Mouse (Mus musculus) forebrain, embryonic 10.5 days (tissue): Measurements from ENCODE around the gene Pax6. TPM values are rescaled to one million over a fixed set of nuclear protein-coding genes. Genes with fewer than 3 reads are reported as not detected.

Experiments used
- DNase-seq: peaks from one replicate; pipeline ENCODE4 v3.0.0-alpha.2; 2017; ENCODE audit warnings: low spot score; ENCODE audit errors: extremely low spot score
- H3K27ac ChIP-seq: fragments of 300-500 bp; sonication (generic); 2 replicates; pipeline ENCODE4 v1.5.1; 2016; ENCODE audit warnings: mild to moderate bottlenecking
- H3K27me3 ChIP-seq: fragments of 300-500 bp; sonication (generic); 2 replicates; pipeline ENCODE4 v1.6.1; 2016; ENCODE audit warnings: mild to moderate bottlenecking; ENCODE audit not compliant: poor library complexity, severe bottlenecking
- H3K36me3 ChIP-seq: fragments of 300-500 bp; sonication (generic); replicated peaks from 2 replicates; pipeline ENCODE4 v1.6.1; 2016; ENCODE audit warnings: mild to moderate bottlenecking, moderate library complexity
- H3K4me1 ChIP-seq: fragments of 300-500 bp; sonication (generic); 2 replicates; pipeline ENCODE4 v1.6.1; 2016
- H3K4me3 ChIP-seq: fragments of 300-500 bp; sonication (generic); 2 replicates; pipeline ENCODE4 v1.5.1; 2016; ENCODE audit warnings: mild to moderate bottlenecking, moderate library complexity
- H3K9me3 ChIP-seq: fragments of 300-500 bp; sonication (generic); 2 replicates; pipeline ENCODE4 v1.6.1; 2016; ENCODE audit warnings: mild to moderate bottlenecking, moderate library complexity
- WGBS: fragments of 180-500 bp; shearing (Covaris S2); methylation state at CpG from one replicate; pipeline ENCODE4 v1.1.7; 2016; 5-methylcytosine and 5-hydroxymethylcytosine counted together
- polyA plus RNA-seq: library from polyadenylated mRNA; unstranded; fragments of >200 nt; fragmentation: Nextera tagmentation; extraction: Ambion mirVana; gene quantifications from 2 replicates; pipeline ENCODE4 v1.2.1, GENCODE M21; 2016

The Pax6 gene
- polyA plus RNA-seq, 1 experiment from 2014 or later = 76.8 TPM

DNA sequence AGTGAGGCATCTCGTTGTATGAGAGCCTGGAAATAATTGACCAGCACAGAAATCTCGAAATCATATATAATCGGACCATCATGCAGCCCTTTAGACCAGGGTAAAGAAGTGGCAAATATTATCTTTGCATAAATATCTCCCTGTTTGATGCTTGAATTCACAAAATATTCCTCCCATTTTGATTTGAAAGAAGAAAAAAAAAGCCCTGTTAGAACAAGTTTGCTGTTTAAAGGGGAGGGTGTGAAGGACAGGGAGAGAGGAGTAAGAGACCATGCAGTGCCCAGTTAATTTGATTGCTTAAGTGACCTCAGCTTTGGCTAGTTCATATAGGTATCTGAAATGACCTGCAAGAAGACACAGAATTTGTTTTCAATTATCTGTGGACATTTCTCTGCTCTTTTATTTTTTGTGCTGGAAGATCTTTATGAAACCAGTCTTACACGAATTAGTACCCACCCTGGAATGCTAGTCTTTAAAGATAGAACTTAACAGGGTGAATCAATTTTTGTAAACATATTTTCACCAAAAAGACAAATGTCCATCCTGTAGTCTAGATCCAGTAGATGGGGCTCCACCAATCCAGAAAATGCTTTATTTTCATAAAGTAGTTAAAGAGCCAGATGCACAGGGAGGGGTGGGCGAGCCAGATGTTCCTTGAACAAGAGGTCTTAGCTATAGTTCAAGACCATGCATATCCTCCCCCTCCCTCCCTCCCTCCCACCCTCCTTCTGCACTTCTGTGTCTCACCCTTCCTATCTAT, 3.0 kb upstream of the Pax6 start:
- DNase-seq = no peak
- WGBS = 19% methylated on average over 5 of the region's 5 CpGs
- Histone ChIP-seq H3K4me1 (peaks cover 88% of the 10 kb centered on the region), H3K27me3 (peaks cover 100% of the 10 kb centered on the region), H3K27ac (no peak overlapping the region), H3K36me3 (no peaks in the 10 kb centered on the region), H3K4me3 (no peak overlapping the region), H3K9me3 (no peaks in the 10 kb centered on the region)

DNA sequence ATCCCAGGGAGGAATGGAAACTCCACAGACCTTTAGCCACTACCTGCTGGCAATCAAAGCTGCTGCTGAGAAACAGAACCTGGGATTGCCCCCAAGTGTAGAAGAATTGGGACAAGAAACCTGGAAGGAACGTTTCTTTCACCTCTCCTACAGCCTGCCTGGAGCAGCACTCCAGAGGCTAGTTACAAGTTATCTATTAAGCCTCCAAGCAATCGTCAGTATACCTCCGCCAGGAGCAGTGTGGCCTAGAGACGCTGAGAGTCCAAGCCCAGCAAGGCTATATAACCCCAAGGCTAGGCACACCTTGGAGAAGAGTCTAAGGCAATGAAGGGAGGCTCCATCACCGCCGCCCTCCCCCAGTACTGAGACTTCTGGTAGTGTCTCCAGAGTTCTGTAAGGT, 2.4 kb upstream of the Pax6 start:
- no peaks in the 10 kb centered on the region for H3K9me3 ChIP-seq
- peak overlapping the region; percentile 88; the same call in 1 of the 2 replicates for H3K4me3 ChIP-seq
- H3K4me1 ChIP-seq = peaks cover 88% of the 10 kb centered on the region
- DNase-seq = no peak
- no peaks in the 10 kb centered on the region for H3K36me3 ChIP-seq
- peaks cover 100% of the 10 kb centered on the region for H3K27me3 ChIP-seq
- 6% methylated on average over 6 of the region's 6 CpGs for WGBS
- H3K27ac ChIP-seq = peak overlapping the region; percentile 11; the same call in 1 of the 2 replicates

DNA sequence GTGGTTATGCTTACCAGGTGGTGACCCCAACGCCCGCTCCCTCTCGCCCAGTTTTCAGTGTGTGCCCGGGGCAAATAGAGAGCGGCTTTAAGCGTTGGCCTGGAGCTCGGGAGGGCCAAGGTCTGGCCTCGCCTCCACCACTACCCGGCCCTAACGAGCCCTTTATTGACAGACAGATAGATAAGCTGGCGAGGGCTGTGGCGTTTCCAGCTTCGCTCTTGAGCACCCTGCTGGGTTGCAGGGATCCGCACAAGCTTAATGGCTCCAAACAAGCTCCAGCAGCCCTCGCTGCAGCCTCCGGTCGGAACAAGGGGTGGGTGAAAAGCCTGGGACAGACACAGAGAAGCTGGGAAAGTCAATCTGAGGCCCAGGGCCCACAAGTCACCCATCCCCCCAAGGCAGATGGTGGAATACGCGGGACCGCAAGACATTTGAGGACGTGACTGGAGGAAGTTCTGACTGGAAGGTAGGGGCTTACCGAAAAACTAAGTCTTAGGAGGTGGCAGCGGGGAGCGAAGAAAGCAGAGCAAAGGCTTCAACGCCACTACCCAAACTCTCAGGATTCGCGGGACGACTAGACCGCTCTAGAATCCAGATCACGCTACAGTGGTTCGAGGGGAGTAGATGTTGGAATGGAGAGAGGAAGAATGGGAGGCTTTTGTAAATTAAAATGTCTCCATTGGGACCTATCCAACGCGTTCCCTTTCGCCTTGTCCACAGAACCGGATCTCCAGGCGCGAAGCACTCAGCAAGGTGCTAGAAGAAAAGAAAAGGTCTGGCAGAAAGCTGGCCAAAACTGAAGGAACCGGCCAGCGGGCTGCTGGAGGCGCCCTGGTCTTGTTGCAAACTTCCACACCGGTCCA, 1.7 kb upstream of the Pax6 start:
- Histone ChIP-seq H3K27ac (peak overlapping the region; percentile 11), H3K36me3 (no peaks in the 10 kb centered on the region), H3K9me3 (no peaks in the 10 kb centered on the region), H3K4me3 (peak overlapping the region; percentile 88), H3K27me3 (peaks cover 100% of the 10 kb centered on the region), H3K4me1 (peaks cover 88% of the 10 kb centered on the region)
- DNase-seq = peak; percentile 48
- 1% methylated on average over 41 of the region's 41 CpGs for WGBS

DNA sequence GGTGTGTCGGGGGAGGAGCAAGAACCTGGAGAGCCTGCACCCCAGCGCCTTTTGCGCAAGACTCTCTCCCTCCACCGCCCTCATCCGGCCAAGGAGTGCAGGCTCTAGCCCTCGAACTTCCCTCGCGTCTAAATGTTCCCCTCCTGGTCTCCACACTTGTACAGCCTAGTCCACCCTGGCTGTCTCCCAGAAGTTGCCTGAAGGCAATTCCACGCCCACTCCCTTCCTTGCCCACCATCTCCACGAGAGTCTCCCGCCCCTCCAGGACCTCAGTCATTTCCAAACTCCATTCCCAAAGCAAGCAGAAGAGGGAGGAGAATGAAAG, 1.1 kb upstream of the Pax6 start:
- peak; percentile 42 for DNase-seq
- H3K27ac ChIP-seq = peak overlapping the region; percentile 11; the same call in 1 of the 2 replicates
- peak overlapping the region; percentile 88 for H3K4me3 ChIP-seq
- no peaks in the 10 kb centered on the region for H3K36me3 ChIP-seq
- no peaks in the 10 kb centered on the region for H3K9me3 ChIP-seq
- peaks cover 88% of the 10 kb centered on the region for H3K4me1 ChIP-seq
- H3K27me3 ChIP-seq = peaks cover 100% of the 10 kb centered on the region
- 1% methylated on average over 11 of the region's 11 CpGs for WGBS

DNA sequence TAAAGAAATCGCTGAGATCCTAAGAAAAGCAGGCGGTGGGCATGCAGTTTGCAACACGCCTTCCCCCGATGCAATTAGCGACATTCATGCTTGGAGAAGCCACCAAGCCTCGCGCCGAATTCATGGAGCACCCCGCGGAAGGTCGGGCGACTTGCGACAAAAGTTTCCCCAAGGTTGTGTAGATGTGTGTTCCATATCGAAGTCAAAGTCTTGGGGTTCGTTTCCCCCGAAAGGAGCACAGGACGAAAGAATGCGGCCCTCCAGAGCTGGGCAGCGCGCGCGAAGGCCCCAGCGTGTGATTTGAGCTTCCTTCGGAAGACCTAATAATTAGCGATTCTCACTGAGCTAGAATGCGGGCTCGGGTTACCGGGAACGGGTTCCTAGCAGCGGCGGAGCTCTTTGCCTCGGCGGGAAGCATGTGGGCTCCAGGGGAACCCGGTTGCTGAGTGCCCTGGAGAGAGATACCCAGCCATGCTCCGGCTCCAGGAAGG, 716 bp downstream of the Pax6 start:
- Histone ChIP-seq H3K4me1 (peaks cover 95% of the 10 kb centered on the region), H3K36me3 (no peaks in the 10 kb centered on the region), H3K27me3 (peaks cover 100% of the 10 kb centered on the region), H3K4me3 (peak overlapping the region; percentile 88), H3K27ac (peak overlapping the region; percentile 99), H3K9me3 (no peaks in the 10 kb centered on the region)
- DNase-seq = peak; percentile 62
- WGBS = under 1% methylated on average over 35 of the region's 35 CpGs

DNA sequence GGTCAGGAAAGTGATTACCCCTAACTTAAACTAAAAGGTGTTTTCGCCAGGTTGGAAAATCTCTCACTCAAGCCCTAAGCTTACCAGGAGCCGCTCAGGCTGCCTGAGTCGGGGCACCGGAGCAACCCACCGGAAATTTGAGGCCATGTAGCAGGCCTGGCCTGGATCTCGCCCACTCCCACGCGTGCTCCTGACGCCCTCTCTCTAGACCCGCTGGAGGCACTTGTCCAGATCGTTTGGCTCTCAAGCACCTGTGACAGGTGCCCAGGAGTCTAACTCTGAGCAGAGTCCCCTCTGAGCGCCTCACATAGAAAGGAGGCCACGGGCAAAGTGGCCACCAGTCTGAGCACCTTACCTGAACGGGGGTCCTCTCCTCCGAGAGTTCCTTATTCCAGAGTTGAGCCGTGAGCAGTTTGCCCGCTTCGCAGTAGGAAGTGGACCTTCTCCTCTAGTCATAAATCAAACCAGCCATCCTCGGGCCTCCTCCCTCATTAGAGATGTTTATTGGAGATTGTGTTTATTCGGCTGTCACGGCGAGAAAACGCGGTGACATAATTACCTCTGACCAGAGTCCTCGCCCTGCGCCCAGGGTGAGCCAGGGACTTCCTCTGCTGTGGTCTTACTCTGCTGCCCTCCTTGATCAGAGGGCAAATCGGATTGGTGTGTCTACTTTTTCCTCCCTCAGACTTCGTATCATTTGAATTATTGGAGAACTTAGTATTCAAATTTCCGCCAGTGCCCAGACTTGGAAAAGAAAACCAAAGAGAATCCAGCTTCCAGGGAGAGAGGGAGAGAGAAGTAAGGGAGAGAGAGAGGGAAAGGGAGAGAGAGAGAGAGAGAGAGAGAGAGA, 1.4 kb downstream of the Pax6 start:
- Histone ChIP-seq H3K36me3 (no peaks in the 10 kb centered on the region), H3K4me1 (peaks cover 95% of the 10 kb centered on the region), H3K9me3 (no peaks in the 10 kb centered on the region), H3K4me3 (peak overlapping the region; percentile 88), H3K27me3 (peaks cover 100% of the 10 kb centered on the region), H3K27ac (peak overlapping the region; percentile 99)
- DNase-seq = peak; percentile 50
- WGBS = 1% methylated on average over 29 of the region's 29 CpGs

DNA sequence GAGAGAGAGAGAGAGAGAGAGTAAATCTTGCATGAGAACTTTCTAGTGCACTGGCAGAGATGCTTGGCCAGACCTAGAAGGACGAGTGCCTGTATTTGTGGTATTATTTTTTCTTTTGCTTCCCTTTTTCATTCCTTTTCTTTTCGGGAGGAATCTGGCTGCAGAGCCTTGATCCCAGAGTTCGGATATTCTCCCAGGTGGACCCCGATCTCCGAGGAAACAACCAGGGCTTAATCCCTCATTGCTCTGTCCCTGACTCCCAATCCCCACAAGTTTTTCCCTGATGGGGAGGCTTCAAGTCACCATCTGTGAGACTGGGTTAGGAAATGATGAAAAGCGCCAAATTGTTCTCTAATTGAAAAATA, 2.0 kb downstream of the Pax6 start:
- Histone ChIP-seq H3K4me1 (peaks cover 96% of the 10 kb centered on the region), H3K9me3 (no peaks in the 10 kb centered on the region), H3K4me3 (peak overlapping the region; percentile 88), H3K36me3 (no peaks in the 10 kb centered on the region), H3K27me3 (peaks cover 99% of the 10 kb centered on the region), H3K27ac (peak overlapping the region; percentile 99)
- DNase-seq = no peak
- under 1% methylated on average over 6 of the region's 6 CpGs for WGBS

DNA sequence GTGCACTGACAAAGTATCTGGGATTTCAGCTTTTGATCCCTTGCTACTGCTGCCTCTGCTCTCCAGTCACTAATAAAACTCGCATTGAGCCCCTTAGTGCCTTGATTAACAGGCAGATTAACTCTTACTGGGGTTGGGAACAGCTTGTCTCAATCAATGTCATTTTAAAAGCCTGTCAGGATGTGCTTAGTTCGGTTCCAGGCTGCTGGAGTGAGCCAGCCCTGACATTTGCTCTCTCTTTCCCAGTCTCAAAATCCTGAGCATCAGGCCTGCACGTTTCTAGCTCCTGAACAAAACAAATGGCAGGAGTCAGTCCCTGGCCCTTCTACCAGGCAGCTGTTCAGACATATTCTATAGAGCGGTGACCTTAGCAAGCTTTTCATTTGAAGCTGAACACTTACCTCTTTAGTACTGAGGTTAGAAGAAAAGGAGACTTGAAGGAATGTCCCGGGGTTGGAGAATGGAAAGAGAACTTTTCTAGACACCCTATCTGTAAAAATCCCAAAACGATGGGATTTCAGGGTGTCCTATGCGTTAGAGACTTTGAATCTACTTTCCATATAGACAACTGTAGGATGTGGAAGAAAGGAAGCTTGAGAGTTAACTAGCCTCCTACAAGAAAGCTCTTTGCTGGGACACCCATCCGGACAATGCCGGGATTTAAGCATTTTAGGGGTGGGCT, 2.6 kb downstream of the Pax6 start:
- Histone ChIP-seq H3K4me3 (peak overlapping the region; percentile 88), H3K36me3 (peaks cover 3% of the 10 kb centered on the region), H3K27me3 (peaks cover 99% of the 10 kb centered on the region), H3K27ac (peak overlapping the region; percentile 99), H3K4me1 (peaks cover 97% of the 10 kb centered on the region), H3K9me3 (no peaks in the 10 kb centered on the region)
- 2% methylated on average over 9 of the region's 9 CpGs for WGBS
- DNase-seq = peak; percentile 38

DNA sequence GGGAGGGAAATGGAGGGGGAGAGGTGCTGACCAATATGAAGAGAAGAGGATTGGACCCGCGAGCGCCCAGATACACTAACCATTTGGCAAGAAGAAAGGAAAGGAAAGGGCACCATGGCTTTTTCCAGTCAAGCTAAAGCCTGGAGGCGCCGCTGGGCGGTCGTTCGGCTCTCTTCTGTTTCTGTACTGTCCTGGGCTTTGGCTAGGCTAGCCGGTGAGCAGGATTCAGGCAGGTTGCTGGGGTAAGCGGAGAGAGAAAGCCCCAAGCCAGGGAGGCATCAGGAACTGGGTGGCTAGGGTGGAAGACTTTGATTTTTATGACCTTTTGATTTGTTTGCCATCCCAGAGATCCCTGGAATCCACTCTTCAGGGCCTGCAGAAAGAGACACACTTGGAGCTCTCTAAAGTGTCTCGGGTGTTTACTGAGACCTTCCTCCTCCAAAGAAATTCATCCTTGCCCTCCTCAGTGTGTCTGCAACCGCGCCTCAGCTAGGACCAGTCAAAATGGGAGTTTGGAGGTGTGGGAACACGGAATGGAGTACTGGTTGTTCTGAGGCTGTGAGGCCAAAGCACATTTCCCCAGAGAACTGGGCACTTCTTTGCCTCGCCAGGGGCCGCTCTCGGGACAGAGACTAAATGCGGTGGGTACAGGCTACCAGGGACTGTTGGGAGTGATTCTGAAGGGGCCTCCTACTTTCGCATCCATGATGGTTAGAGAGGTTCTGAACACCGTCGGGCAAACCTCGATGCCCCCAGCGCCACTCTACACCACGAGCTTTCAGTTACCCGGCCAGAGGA, 3.3 kb downstream of the Pax6 start:
- peak overlapping the region; percentile 88 for H3K4me3 ChIP-seq
- H3K27ac ChIP-seq = peak overlapping the region; percentile 99
- peak; percentile 54 for DNase-seq
- 2% methylated on average over 25 of the region's 25 CpGs for WGBS
- peaks cover 93% of the 10 kb centered on the region for H3K4me1 ChIP-seq
- H3K9me3 ChIP-seq = no peaks in the 10 kb centered on the region
- peaks cover 11% of the 10 kb centered on the region for H3K36me3 ChIP-seq
- peaks cover 99% of the 10 kb centered on the region for H3K27me3 ChIP-seq

DNA sequence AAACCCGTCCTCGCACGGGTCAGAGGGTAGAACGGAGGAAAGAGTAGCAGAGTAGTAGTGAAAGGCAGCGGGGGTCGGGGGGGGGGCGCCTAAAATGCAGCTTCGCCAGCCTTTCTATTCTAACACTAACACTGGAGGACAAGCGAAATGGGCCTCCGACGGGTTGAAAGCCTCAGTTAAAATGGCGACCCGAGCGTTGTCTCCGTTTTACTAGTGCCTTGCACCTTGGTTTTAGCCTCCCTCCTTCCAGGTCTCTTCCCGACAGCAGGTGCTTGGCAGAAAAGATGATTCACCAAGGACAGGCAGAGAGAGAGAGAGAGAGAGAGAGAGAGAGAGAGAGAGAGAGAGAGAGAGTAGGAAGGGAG, 3.9 kb downstream of the Pax6 start:
- under 1% methylated on average over 16 of the region's 16 CpGs for WGBS
- peak overlapping the region; percentile 88 for H3K4me3 ChIP-seq

DNA sequence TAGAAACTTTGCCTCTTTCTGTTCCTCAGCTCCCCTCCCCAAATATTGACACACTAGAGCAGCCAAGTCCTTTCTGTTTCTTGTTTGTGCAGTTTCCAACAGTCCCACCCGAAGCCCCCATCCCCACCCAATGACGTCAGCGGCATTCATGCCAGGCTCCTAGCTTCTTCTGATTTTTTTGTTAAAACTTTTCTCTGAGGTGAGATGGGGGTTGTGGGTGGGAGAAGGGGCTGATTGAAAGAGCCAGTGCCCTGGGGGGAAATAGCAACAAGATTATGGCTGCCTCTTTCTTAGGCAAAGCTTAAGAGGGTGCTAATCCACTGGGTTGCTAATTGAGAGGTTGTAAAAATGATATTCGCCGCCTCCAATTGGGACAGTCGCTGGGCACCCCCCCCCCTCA, 4.4 kb downstream of the Pax6 start:
- DNase-seq = peak; percentile 61
- Histone ChIP-seq H3K27ac (peak overlapping the region; percentile 99), H3K27me3 (peaks cover 99% of the 10 kb centered on the region)

More for the DNA sequence above, 3.9 kb downstream of the Pax6 start:
- Histone ChIP-seq H3K9me3 (no peaks in the 10 kb centered on the region), H3K36me3 (peaks cover 13% of the 10 kb centered on the region), H3K27ac (peak overlapping the region; percentile 99), H3K4me1 (peaks cover 89% of the 10 kb centered on the region), H3K27me3 (peaks cover 99% of the 10 kb centered on the region)
- DNase-seq = peak; percentile 46

More for the DNA sequence above, 4.4 kb downstream of the Pax6 start:
- H3K4me1 ChIP-seq = peaks cover 88% of the 10 kb centered on the region
- H3K4me3 ChIP-seq = peak overlapping the region; percentile 88
- peaks cover 13% of the 10 kb centered on the region for H3K36me3 ChIP-seq
- 2% methylated on average over 6 of the region's 6 CpGs for WGBS
- no peaks in the 10 kb centered on the region for H3K9me3 ChIP-seq
